ENCODE assay signal across 8 mouse cellular contexts in the genomic region with DNA sequence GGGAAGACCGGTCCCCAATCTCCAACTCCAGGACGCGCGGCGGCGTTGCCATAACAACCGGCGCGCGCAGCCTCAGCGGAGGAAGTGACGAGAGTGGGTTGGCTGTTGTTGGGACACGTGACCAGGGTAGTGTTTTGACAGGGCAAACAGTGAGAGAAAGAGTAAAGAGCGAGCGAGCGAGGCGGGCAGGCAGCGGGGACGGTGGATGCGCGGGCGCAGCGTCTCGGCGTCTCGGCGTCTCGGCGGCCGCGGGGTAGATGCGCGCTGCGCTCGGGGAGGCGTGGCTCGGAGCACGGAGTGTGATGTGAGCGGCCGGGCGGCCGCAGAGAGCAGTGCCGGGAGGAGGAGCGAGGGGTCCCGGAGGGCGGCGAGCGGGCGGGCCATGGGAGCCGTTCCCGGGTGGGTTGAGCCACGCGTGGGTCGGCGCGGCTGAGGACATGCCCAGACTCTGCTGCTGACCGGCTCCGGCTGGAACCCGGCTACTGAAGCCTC. TPM values are rescaled to one million over a fixed set of nuclear protein-coding genes. Genes with fewer than 3 reads are reported as not detected.
DNase-seq lines count a peak whose midpoint lies in the region; ATAC-seq and TF ChIP-seq lines count a peak whose summit lies in the region.

Fam214a (plus strand) TSS at position 129 of the 492 bp plus-strand sequence.

- peak; percentile 82 for ATAC-seq in G1E (ENCODE audit: extremely low read depth, insufficient number of reproducible peaks, low FRiP score, poor library complexity, severe bottlenecking)
- ATAC-seq in hematopoietic stem cell, adult 5-6 weeks (replicated peaks in 1 of 2; ENCODE audit: insufficient read depth in 1 of 2, low FRiP score in 2 of 2, low TSS enrichment in 1 of 2, low read depth in 1 of 2, poor library complexity in 2 of 2, severe bottlenecking in 2 of 2): peak; percentile 88 to 95
- ATAC-seq in lung, embryonic 16.5 days (ENCODE audit: low read depth): peak; percentile 97

- WGBS in lung, embryonic 16.5 days: 0% methylated on average over 59 of the region's 59 CpGs

- peaks cover 7% of the 10 kb centered on the region for H3K9me3 ChIP-seq in G1E (replicated peaks)
- no peaks in the 10 kb centered on the region for H3K9me3 ChIP-seq in lung, embryonic 16.5 days (ENCODE audit: control insufficient read depth, low read length)

- peak within 1 kb of the TSS; percentile 76 for H3K4me3 ChIP-seq in G1E (ENCODE audit: low read depth, low read length)
- peak within 1 kb of the TSS; percentile 86 for H3K4me3 ChIP-seq in lung, embryonic 16.5 days (ENCODE audit: low read length)

- DNase-seq in G1E (ENCODE audit: low spot score): peak; percentile 64
- peak; percentile 95 for DNase-seq in cerebellum, adult 11-12 months
- DNase-seq in forelimb bud, embryonic 11.5 days (ENCODE audit: low read depth, low spot score): peak; percentile 91
- DNase-seq in layer of hippocampus, adult 9-10 months (ENCODE audit: low spot score): peak; percentile 90
- DNase-seq in ovary, postnatal 10 days (ENCODE audit: low spot score): peak; percentile 88
- peak; percentile 88 to 90 for DNase-seq in thymus, postnatal 10 days (ENCODE audit: low spot score in 2 of 2)

- peak within 1 kb of the TSS; percentile 84 for H3K9ac ChIP-seq in lung, embryonic 16.5 days (ENCODE audit: low read length)

- no peaks in the 10 kb centered on the region for H3K36me3 ChIP-seq in G1E (replicated peaks)
- no peaks in the 10 kb centered on the region for H3K36me3 ChIP-seq in lung, embryonic 16.5 days (ENCODE audit: control insufficient read depth, insufficient read depth, low read length)

- H3K4me1 ChIP-seq in G1E (ENCODE audit: insufficient read depth, low read depth, low read length): peaks cover 4% of the 10 kb centered on the region; the same call in 1 of the 2 replicates
- peaks cover 13% of the 10 kb centered on the region for H3K4me1 ChIP-seq in lung, embryonic 16.5 days (replicated peaks; ENCODE audit: control insufficient read depth, insufficient read depth, low read length)

- H3K27me3 ChIP-seq in G1E (ENCODE audit: insufficient read depth, low read length): no peaks in the 10 kb centered on the region
- H3K27me3 ChIP-seq in lung, embryonic 16.5 days (ENCODE audit: control insufficient read depth, insufficient read depth, low read depth, low read length): no peaks in the 10 kb centered on the region

- H3K27ac ChIP-seq in lung, embryonic 16.5 days (ENCODE audit: low read length): peak within 1 kb of the TSS; percentile 92

- no peak for TF ChIP-seq CTCF in G1E (IDR thresholded peaks at IDR 0.05; ENCODE audit: low read depth, low read length)

- peak within 1 kb of the TSS; percentile 75 for H3K4me2 ChIP-seq in lung, embryonic 16.5 days (ENCODE audit: low read depth, low read length)

RNA-seq across cellular contexts. Expression of gene Fam214a, which starts in this region (rescaled TPM):
- total RNA-seq in G1E (2014; fragmentation: Nextera tagmentation) (0.90 and 3.9 TPM in 2 replicates), G1E (2017) (1.9 and 2.8 TPM in 2 replicates)
- polyA plus RNA-seq in G1E (2012): 0.65 and 1.2 TPM in 2 replicates
- total RNA-seq in hematopoietic stem cell, adult 5-6 weeks (2017): 29.0 and 36.5 TPM in 2 replicates
- 11.5 and 12.1 TPM in 2 replicates for polyA plus RNA-seq in lung, embryonic 16.5 days (2015; fragmentation: Nextera tagmentation; extraction: Ambion mirVana)

Comparison
In these comparisons a context has a peak if more than half of its experiments do, and no peak if none do; other contexts are left out.
1. Peak in every context shown above with its lines: DNase-seq, ATAC-seq, H3K4me3 ChIP-seq and H3K27ac ChIP-seq.